Mouse (Mus musculus): ENCODE measurements around the gene Ptprc. TPM values are rescaled to one million over a fixed set of nuclear protein-coding genes. Genes with fewer than 3 reads are reported as not detected.

Ptprc gene
- total and polyA plus RNA-seq, 3 experiments: 4.6 to 8.9 (median 6.2) TPM

DNA sequence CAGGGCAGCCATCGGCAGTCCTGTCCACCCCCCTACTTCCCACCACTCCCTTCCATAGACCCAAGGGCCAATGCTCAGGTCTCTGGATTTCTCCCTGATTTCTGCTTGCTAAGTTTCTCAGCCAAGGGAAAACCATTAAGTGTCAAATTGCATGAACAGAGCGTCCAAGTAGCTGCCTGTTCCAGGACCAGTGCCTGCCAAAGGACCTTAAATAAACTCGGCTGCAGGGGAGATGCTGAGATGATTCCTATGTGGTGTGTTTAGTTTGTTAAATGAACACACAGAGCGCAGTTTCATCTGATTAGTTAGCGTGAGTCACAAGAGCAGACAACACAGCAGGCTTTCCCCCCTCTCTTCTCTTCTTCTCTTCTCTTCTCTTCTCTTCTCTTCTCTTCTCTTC lies 135.0 kb downstream of the Ptprc start:
- no peak for DNase-seq

DNA sequence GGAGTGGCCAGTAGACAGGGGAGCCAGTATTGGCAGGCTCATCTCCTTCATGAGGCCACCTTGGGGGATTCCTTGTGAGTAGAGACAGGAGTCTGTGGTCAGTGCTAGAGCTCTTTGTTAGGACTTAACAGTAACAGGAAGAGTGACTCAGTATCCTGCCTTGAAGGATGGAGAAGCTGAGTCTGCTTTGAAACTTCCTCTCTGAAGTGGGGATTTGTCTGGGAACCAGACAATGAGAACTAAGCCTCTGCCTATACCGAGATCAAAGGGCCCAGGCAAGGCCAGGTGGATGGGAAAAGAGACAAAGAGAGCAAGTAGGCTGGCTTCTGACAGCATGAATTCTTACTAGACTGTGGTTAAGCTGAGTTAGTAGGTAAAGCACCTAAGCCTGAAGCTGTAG lies 136.3 kb downstream of the Ptprc start:
- DNase-seq: no peak

DNA sequence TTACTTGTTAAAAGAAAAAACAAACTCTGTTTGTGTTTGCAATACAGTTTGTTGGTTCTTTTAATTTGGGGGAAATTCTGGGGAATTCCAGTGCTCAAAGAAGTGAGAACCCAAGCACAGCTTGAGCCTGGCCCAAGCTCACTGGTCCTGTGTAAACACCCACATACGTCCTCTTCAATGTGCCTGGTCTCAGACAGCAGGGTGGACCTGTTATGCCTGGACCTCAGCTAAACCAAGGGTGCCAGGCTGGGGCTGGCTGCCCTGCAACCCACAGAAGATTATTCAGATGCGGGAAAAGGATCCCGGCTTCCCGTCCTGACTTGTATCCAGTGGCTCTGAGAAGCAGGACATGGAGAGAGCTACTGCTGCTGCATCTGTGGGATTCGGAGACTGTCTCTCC lies 138.0 kb downstream of the Ptprc start:
- DNase-seq: no peak

DNA sequence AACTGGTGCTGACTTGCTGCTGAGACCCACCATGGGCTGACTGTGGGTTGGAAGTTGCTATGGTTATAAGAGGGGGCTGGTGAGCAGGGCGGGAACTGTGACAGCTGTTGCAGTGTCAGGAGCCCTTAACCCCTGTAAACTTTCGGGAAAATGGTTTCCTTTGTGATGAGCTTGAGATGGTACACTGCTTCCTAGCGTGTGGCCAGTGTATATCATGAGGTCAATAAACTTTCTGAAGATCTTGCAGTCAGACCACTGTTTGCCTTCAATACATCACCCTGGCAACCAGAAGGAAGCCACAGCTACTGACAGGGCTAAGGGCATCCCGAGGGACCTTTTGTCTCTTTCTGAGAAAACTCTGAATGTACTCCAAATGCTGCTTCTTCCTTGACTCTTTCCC lies 145.9 kb downstream of the Ptprc start:
- no peak for DNase-seq

DNA sequence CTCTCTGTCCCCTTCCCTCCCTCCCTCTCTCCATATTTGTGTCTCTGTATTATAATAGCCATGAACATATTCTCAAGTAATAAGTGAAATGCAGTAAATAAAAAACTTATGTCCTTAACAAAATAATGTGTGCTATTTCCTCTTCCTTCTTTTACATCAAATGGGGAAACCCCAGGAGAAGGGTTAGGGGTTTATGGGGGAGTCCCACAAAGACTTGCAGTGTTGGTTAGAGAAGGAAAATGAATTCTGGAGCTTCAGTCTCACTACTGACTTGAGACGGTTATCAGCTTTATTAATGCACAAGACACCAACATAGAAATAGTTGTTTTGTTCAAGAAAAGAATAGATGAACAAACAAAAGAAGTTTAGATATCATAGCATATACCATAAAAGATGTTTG lies 150.2 kb downstream of the Ptprc start:
- no peak for DNase-seq

DNA sequence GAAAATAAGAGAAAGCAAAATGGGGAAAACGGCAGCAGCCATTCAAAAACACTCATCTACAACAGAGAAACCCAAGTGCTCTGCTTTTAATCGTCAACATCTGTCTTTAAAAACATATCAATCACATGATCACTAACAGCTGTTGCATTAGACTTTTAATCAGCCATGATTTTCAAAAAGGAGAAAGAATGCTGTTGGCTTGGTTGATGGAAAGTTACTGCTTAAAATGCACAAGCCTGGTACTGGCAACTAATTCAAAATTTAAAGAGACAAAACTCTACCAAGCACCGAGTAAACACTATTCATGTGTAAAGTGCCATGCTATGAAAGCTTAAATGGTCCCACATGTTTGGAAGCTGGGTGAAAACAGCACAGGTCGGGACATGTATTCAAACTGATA lies 151.9 kb downstream of the Ptprc start:
- DNase-seq: no peak

DNA sequence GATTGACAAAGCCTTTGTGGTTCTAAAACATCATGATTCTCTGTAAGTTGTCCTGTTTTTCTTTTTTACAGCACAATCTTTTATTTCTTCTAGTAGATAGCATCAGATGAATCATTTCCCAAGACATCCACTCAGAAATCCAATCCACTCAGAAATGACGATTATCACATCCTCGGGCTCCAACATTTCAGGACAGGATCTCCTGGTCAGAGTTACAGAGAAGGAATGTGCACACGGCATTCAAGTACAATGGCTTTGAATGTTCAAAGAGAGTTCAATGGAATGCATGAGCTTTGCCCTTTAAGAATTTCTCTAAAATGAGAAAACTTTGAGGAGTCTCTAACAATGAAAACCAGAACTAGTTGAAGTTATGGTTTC lies 152.6 kb downstream of the Ptprc start:
- DNase-seq: no peak

DNA sequence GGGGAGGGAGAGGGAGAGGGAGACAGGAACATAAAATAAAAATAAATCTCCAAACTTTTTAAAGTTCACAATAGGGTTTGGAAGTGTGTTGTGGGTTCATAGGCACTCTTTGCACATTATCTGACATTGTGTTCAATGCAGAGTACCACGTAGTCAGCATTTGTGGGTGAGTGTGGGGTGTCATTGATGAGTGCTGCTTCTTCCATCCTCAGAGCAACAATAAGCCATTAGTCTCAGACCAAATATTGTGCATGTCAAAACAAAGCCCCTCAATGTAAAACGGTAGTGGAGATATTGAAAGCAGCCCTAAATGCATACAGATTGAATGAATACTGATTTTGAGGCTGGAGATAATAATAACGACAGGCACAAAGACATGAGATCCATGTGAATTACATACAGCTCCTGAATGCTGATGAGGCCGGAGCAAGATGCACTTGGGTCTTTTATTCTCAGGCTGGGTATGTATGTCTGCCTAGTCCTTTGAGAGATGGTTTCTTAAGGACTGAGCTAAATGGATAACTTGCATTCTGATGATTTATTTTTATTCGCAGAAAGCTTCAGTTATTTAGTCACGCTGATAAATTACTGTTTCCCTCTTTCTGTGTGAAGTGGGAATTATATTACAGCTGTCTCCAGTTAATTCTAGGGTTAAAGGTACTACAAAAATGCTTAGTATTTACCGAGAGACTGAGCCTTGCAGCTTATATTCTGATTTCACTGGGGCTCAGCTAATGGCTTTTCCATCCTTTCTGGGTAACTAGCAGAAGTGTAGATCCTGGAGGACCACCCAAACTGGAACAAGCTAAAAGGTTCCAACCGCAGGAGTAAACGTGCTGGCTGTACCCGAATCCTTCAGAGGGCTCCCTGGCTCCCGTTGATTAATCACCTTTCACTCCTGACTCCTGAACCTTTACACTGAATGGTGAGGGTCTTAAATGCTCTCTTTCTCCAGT lies 153.3 kb downstream of the Ptprc start:
- no peak for DNase-seq

Other genes with a start within 250 kb of the Ptprc start
- gene Atp6v1g3, start 98.0 kb upstream of the Ptprc start, total RNA-seq (2021): not detected
- gene Atp6v1g3, start 98.0 kb upstream of the Ptprc start, polyA plus RNA-seq (2012; rRNA removed): not detected in 2 replicates